Mouse (Mus musculus) E14TG2a.4 (cell line): ENCODE results near the gene Bcas3.

ENCODE experiments used
- CTCF ChIP-seq: conservative IDR thresholded peaks from 2 replicates; pipeline ENCODE4 v1.5.1; 2014; ENCODE audit warnings: low read length
- NANOG ChIP-seq: IDR thresholded peaks from 2 replicates; pipeline ENCODE4 v1.6.1; 2014; ENCODE audit warnings: borderline replicate concordance, low read length, mixed read lengths
- POU5F1 ChIP-seq: IDR thresholded peaks from 2 replicates; pipeline ENCODE4 v1.6.1; 2014; ENCODE audit warnings: low read length, borderline replicate concordance

DNA sequence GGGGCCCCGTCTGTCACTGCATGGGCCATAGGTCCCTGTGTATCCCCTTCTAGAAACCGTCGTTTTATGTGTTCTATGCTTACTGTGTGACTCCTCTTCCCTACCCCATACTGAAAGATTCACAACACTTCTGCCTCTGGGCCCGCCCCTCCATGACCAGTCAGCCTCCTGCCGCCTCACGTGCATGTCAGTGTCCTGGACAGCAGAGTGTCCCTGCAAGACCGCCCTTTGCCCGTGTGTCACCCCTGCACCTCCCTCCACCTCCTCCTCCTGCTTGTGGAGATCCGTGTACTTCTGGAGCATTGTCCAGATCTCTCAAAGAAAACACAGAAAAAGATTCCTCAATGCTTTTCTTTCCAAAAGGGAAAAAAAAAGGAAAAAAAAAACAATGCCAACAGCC is 468.7 kb downstream of the Bcas3 start:
- TF ChIP-seq CTCF (no peak), NANOG (no peak), POU5F1 (no peak)
